Mouse (Mus musculus) natural killer cell, adult 2 months (primary cell): ENCODE measurements around the gene Fam20b.

Source experiments
- DNase-seq, 2 experiments: peaks; one replicate each; pipeline ENCODE4 v3.0.0; 2022; ENCODE audit warnings: low spot score in 2 of 2

Gene Fam20b

DNA sequence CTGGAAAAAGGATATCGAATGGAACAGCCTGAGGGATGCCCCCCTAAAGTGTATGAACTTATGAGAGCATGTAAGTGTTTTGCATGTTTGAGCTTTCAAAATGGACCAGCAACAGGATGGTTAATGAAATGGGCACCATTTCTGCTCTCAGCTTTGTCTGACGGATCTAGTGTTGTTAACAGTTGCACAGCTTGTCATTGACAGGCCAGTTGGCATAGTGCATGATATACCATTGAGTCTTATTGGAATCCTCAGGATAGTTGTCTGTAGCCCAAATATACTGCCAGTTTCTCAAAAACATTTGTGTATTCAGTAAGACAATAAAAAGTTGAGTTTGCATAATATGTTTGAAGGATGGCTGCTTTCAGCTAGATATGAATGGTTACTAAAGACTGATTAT lies 83.7 kb downstream of the Fam20b start:
- no peak for DNase-seq

GRCm38 (mm10) chr1:156633095-156633494 lies 85.8 kb downstream of the Fam20b start:
- no peak for DNase-seq

- DNase-seq: peak in 1 of 2 experiments; percentile 34
Observed at GRCm38 (mm10) chr1:156630965-156631364, 87.9 kb downstream of the Fam20b start.

GRCm38 (mm10) chr1:156629984-156630383 lies 88.9 kb downstream of the Fam20b start:
- DNase-seq: no peak
